Mouse (Mus musculus) forebrain, embryonic 14.5 days (tissue): ENCODE data around the gene Sytl2. TPM values are rescaled to one million over a fixed set of nuclear protein-coding genes. Genes with fewer than 3 reads are reported as not detected.
A peak's percentile ranks its signal among the peaks of the same experiment; 100 is the strongest.

ENCODE experiments used
- ATAC-seq: fragments of 200-750 bp; cut with Nextera tagmentation; 2 replicates; pipeline ENCODE4 v1.8.0; 2017; ENCODE audit warnings: mild to moderate bottlenecking, moderate library complexity
- DNase-seq: peaks from one replicate; pipeline ENCODE4 v3.0.0-alpha.2; 2015; ENCODE audit warnings: low spot score
- H3K27ac ChIP-seq: fragments of 300-500 bp; sonication (generic); 2 replicates; pipeline ENCODE4 v1.5.1; 2014; ENCODE audit warnings: low read depth, mild to moderate bottlenecking, control low read depth, low read length, moderate library complexity
- H3K27me3 ChIP-seq: fragments of 300-500 bp; sonication (generic); replicated peaks from 2 replicates; pipeline ENCODE4 v1.6.1; 2014; ENCODE audit warnings: low read length, control low read depth, mixed read lengths; ENCODE audit not compliant: control insufficient read depth, insufficient read depth
- H3K36me3 ChIP-seq: fragments of 300-500 bp; sonication (generic); 2 replicates; pipeline ENCODE4 v1.6.1; 2014; ENCODE audit warnings: low read length, control low read depth; ENCODE audit not compliant: control insufficient read depth, insufficient read depth
- H3K4me1 ChIP-seq: fragments of 300-500 bp; sonication (generic); 2 replicates; pipeline ENCODE4 v1.6.1; 2014; ENCODE audit warnings: antibody characterized with exemption, low read length, control low read depth; ENCODE audit not compliant: control insufficient read depth, insufficient read depth
- H3K4me2 ChIP-seq: fragments of 300-500 bp; sonication (generic); 2 replicates; pipeline ENCODE4 v1.6.1; 2014; ENCODE audit warnings: mild to moderate bottlenecking, control low read depth, low read length
- H3K4me3 ChIP-seq: fragments of 300-500 bp; sonication (generic); 2 replicates; pipeline ENCODE4 v1.5.1; 2014; ENCODE audit warnings: low read depth, low read length, control low read depth
- H3K9ac ChIP-seq: fragments of 300-500 bp; sonication (generic); 2 replicates; pipeline ENCODE4 v1.6.1; 2014; ENCODE audit warnings: mild to moderate bottlenecking, low read length, control low read depth, moderate library complexity
- H3K9me3 ChIP-seq: fragments of 300-500 bp; sonication (generic); replicated peaks from 2 replicates; pipeline ENCODE4 v1.6.1; 2016; ENCODE audit warnings: low read length, control low read depth, mixed read lengths; ENCODE audit not compliant: control insufficient read depth
- WGBS: fragments of 180-500 bp; shearing (Covaris S2); extraction: QIAGEN DNeasy Blood & Tissue Kit; methylation state at CpG from one replicate; pipeline ENCODE4 v1.1.7; 2014; 5-methylcytosine and 5-hydroxymethylcytosine counted together
- polyA plus RNA-seq: library from polyadenylated mRNA; unstranded; fragments of >200 nt; fragmentation: Nextera tagmentation; extraction: Ambion mirVana; gene quantifications from 2 replicates; pipeline ENCODE4 v1.2.1, GENCODE M21; 2014

Gene Sytl2
- polyA plus RNA-seq, 1 experiment from 2014 or later: 1.2 TPM

- Histone ChIP-seq H3K9me3 (no peaks in the 10 kb centered on the region), H3K27ac (no peak overlapping the region), H3K27me3 (no peaks in the 10 kb centered on the region), H3K36me3 (no peaks in the 10 kb centered on the region), H3K4me3 (no peak overlapping the region), H3K4me1 (no peaks in the 10 kb centered on the region), H3K4me2 (no peak overlapping the region), H3K9ac (no peak overlapping the region)
- ATAC-seq: no peak
- no peak for DNase-seq
Measured at GRCm38 (mm10) chr7:90432221-90432620, 130.2 kb downstream of the Sytl2 start.

- Histone ChIP-seq H3K36me3 (no peaks in the 10 kb centered on the region), H3K27me3 (no peaks in the 10 kb centered on the region), H3K4me1 (peaks cover 3% of the 10 kb centered on the region; the same call in 1 of the 2 replicates), H3K9me3 (no peaks in the 10 kb centered on the region), H3K9ac (no peak overlapping the region), H3K4me3 (no peak overlapping the region), H3K27ac (no peak overlapping the region), H3K4me2 (no peak overlapping the region)
- DNase-seq (no peak), ATAC-seq (no peak)
- WGBS: 89% methylated on average over 4 of the region's 4 CpGs
Measured at GRCm38 (mm10) chr7:90440044-90440443, 138.0 kb downstream of the Sytl2 start.

GRCm38 (mm10) chr7:90442070-90442469 lies 140.0 kb downstream of the Sytl2 start:
- 3% methylated on average over 4 of the region's 4 CpGs for WGBS
- Histone ChIP-seq H3K27ac (peak overlapping the region; percentile 97), H3K4me1 (peaks cover 9% of the 10 kb centered on the region), H3K9ac (peak overlapping the region; percentile 97), H3K4me2 (peak overlapping the region; percentile 45), H3K9me3 (no peaks in the 10 kb centered on the region), H3K4me3 (peak overlapping the region; percentile 99), H3K27me3 (no peaks in the 10 kb centered on the region), H3K36me3 (0 out of 2 replicates have a peak, but pooled peaks cover 1% of the 10 kb centered on the region)
- DNase-seq (peak; percentile 58), ATAC-seq (peak; percentile 21)

- H3K27me3 ChIP-seq: no peaks in the 10 kb centered on the region
- H3K4me3 ChIP-seq: peak within 1 kb of the TSS; percentile 99
- H3K9me3 ChIP-seq: no peaks in the 10 kb centered on the region
- ATAC-seq: peak; percentile 97
- peak within 1 kb of the TSS; percentile 98 for H3K4me2 ChIP-seq
- peak within 1 kb of the TSS; percentile 97 for H3K27ac ChIP-seq
- peak; percentile 99 for DNase-seq
- H3K36me3 ChIP-seq: peaks cover 6% of the 10 kb centered on the region; the same call in 1 of the 2 replicates
- peak within 1 kb of the TSS; percentile 97 for H3K9ac ChIP-seq
- H3K4me1 ChIP-seq: peaks cover 9% of the 10 kb centered on the region
- under 1% methylated on average over 36 of the region's 54 CpGs for whole genome bisulfite sequencing
Measured at GRCm38 (mm10) chr7:90442518-90443080, 140.5 kb downstream of the Sytl2 start, which contains the start of gene Crebzf. Gene Crebzf, plus strand, starts transcription at chr7:90442729.

- Histone ChIP-seq H3K9ac (peak overlapping the region; percentile 97), H3K27ac (peak overlapping the region; percentile 97), H3K27me3 (no peaks in the 10 kb centered on the region), H3K4me1 (peaks cover 9% of the 10 kb centered on the region), H3K4me3 (peak overlapping the region; percentile 99), H3K36me3 (peaks cover 10% of the 10 kb centered on the region; the same call in 1 of the 2 replicates), H3K9me3 (no peaks in the 10 kb centered on the region), H3K4me2 (peak overlapping the region; percentile 98)
- DNase-seq (peak; percentile 58), ATAC-seq (peak; percentile 67)
- WGBS: under 1% methylated on average over 106 of the region's 123 CpGs
Measured at GRCm38 (mm10) chr7:90443101-90444091, 141.3 kb downstream of the Sytl2 start.

GRCm38 (mm10) chr7:90444206-90444605 lies 142.2 kb downstream of the Sytl2 start:
- peak overlapping the region; percentile 99 for H3K4me3 ChIP-seq
- peak overlapping the region; percentile 97 for H3K9ac ChIP-seq
- peaks cover 13% of the 10 kb centered on the region for H3K36me3 ChIP-seq
- ATAC-seq: no peak
- no peaks in the 10 kb centered on the region for H3K27me3 ChIP-seq
- no peak for DNase-seq
- H3K4me2 ChIP-seq: peak overlapping the region; percentile 98
- H3K27ac ChIP-seq: no peak overlapping the region
- peaks cover 9% of the 10 kb centered on the region for H3K4me1 ChIP-seq
- no peaks in the 10 kb centered on the region for H3K9me3 ChIP-seq
- WGBS: under 1% methylated on average over 6 of the region's 6 CpGs

GRCm38 (mm10) chr7:90456149-90456844 lies 154.2 kb downstream of the Sytl2 start:
- DNase-seq (no peak), ATAC-seq (no peak)
- Histone ChIP-seq H3K36me3 (peaks cover 24% of the 10 kb centered on the region), H3K4me3 (peak overlapping the region; percentile 70), H3K27me3 (no peaks in the 10 kb centered on the region), H3K9ac (peak overlapping the region; percentile 79), H3K4me1 (peaks cover 8% of the 10 kb centered on the region), H3K9me3 (no peaks in the 10 kb centered on the region), H3K27ac (peak overlapping the region; percentile 89; the same call in 1 of the 2 replicates), H3K4me2 (peak overlapping the region; percentile 64)
- 33% methylated on average over 7 of the region's 7 CpGs for WGBS

- ATAC-seq (peak; percentile 99), DNase-seq (peak; percentile 94)
- Histone ChIP-seq H3K36me3 (peaks cover 18% of the 10 kb centered on the region; the same call in 1 of the 2 replicates), H3K4me3 (peak within 1 kb of the TSS; percentile 70), H3K27me3 (no peaks in the 10 kb centered on the region), H3K9ac (peak within 1 kb of the TSS; percentile 79), H3K4me2 (peak within 1 kb of the TSS; percentile 64), H3K27ac (peak within 1 kb of the TSS; percentile 89), H3K9me3 (no peaks in the 10 kb centered on the region), H3K4me1 (peaks cover 8% of the 10 kb centered on the region)
- under 1% methylated on average over 41 of the region's 41 CpGs for WGBS
Measured at GRCm38 (mm10) chr7:90456845-90457468, 154.9 kb downstream of the Sytl2 start, which contains the start of gene Tmem126a. Gene Tmem126a, minus strand, starts transcription at chr7:90457229.
